Mouse (Mus musculus): ENCODE measurements at regions not wholly inside any gene's neighbourhood (a gene's known extent, or its start where the extent isn't known, plus 50 kb on each side); places are given as distances from the start of the nearest gene placed in this dataset.

DNA sequence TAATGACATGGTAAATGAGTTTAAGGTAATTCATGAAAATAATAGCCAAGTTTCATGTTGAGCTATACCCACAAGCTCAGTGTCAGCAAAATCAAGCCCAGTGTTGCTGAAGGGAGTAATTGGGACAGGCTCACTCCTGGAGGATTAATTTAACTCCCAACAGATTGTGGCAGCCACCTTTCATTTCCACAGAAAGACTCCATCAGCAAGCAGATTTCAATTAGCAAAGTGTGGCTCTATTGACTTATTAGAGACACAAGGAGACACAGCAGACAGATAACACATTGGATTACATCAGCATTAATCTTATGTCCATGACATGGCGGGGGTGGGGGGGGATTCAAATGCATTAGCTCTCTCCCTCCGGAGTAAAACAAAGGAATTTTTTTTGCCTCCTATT lies 534.6 kb downstream of the Gsdmc2 start:
- no peaks in the 10 kb centered on the region for H3K27me3 ChIP-seq (ENCODE audit: control insufficient read depth, insufficient read depth, low read length)
- H3K4me3 ChIP-seq (ENCODE audit: low read depth, low read length) = no peak overlapping the region
- TF ChIP-seq CTCF (IDR thresholded peaks at IDR 0.05; ENCODE audit: extremely low read depth, insufficient read length, insufficient replicate concordance, low read depth, low read length) = no peak
- no peak for TF ChIP-seq POLR2A (IDR thresholded peaks at IDR 0.05; ENCODE audit: low read depth, low read length)
- H3K4me1 ChIP-seq (ENCODE audit: control insufficient read depth, insufficient read depth, insufficient read length, low read length) = no peaks in the 10 kb centered on the region
- 77% methylated on average over 2 of the region's 2 CpGs for WGBS
- H3K27ac ChIP-seq (ENCODE audit: insufficient read depth, low read depth, low read length) = no peak overlapping the region
- no peaks in the 10 kb centered on the region for H3K36me3 ChIP-seq (ENCODE audit: control insufficient read depth, insufficient read depth, low read length)

DNA sequence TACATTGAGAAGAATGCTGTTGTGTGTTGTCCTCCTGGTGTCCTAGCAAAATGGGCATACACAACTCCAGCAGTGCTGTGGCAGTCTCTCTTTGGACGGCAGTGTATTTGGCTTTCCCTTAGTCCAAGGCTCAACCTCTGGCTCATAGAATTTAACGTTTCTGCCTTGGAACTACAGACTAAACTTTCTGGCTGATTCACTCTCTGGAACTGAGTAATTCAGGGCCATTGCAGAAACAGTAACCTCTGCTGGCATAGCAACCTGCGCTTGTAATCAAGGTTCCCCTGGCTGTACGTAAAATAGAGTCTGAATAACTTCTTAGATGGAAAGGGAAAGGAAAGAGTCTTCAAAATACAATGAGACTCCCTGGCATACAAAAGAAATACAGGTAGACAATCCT lies 545.7 kb downstream of the Gsdmc2 start:
- Histone ChIP-seq H3K27ac (ENCODE audit: insufficient read depth, low read depth, low read length) (no peak overlapping the region), H3K27me3 (ENCODE audit: control insufficient read depth, insufficient read depth, low read length) (no peaks in the 10 kb centered on the region), H3K36me3 (ENCODE audit: control insufficient read depth, insufficient read depth, low read length) (no peaks in the 10 kb centered on the region), H3K4me1 (ENCODE audit: control insufficient read depth, insufficient read depth, insufficient read length, low read length) (no peaks in the 10 kb centered on the region), H3K4me3 (ENCODE audit: low read depth, low read length) (no peak overlapping the region)
- 76% methylated on average over 4 of the region's 4 CpGs for WGBS
- TF ChIP-seq CTCF (IDR thresholded peaks at IDR 0.05; ENCODE audit: extremely low read depth, insufficient read length, insufficient replicate concordance, low read depth, low read length) (no peak), POLR2A (IDR thresholded peaks at IDR 0.05; ENCODE audit: low read depth, low read length) (no peak)

DNA sequence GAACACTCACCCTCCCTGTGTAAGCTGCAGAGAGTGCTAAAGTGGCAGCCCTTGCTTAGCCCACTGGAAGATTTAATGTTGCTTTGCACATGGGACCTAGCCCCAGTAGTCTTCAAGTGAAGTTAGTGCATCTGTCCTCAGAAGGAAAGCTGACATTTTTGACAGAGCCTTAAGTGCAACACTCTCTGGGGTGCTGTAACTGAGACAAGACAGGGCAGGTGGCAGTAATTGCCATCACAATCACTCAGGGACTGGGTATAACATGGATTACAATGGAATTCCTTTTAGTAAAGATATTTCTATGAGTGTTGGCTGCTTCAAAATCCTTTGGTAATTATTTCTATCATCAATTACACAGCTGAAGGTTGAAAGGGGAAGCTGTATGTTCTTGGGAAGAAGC lies 556.4 kb downstream of the Gsdmc2 start:
- Histone ChIP-seq H3K4me1 (ENCODE audit: control insufficient read depth, insufficient read depth, insufficient read length, low read length) (no peaks in the 10 kb centered on the region), H3K27ac (ENCODE audit: insufficient read depth, low read depth, low read length) (no peak overlapping the region), H3K27me3 (ENCODE audit: control insufficient read depth, insufficient read depth, low read length) (no peaks in the 10 kb centered on the region), H3K36me3 (ENCODE audit: control insufficient read depth, insufficient read depth, low read length) (no peaks in the 10 kb centered on the region), H3K4me3 (ENCODE audit: low read depth, low read length) (no peak overlapping the region)
- TF ChIP-seq CTCF (IDR thresholded peaks at IDR 0.05; ENCODE audit: extremely low read depth, insufficient read length, insufficient replicate concordance, low read depth, low read length) = no peak
- no peak for TF ChIP-seq POLR2A (IDR thresholded peaks at IDR 0.05; ENCODE audit: low read depth, low read length)

- H3K36me3 ChIP-seq (ENCODE audit: control insufficient read depth, insufficient read depth, low read length) = no peaks in the 10 kb centered on the region
- no peak overlapping the region for H3K4me3 ChIP-seq (ENCODE audit: low read depth, low read length)
- no peaks in the 10 kb centered on the region for H3K4me1 ChIP-seq (ENCODE audit: control insufficient read depth, insufficient read depth, insufficient read length, low read length)
- no peaks in the 10 kb centered on the region for H3K27me3 ChIP-seq (ENCODE audit: control insufficient read depth, insufficient read depth, low read length)
- TF ChIP-seq POLR2A (IDR thresholded peaks at IDR 0.05; ENCODE audit: low read depth, low read length) (no peak), CTCF (IDR thresholded peaks at IDR 0.05; ENCODE audit: extremely low read depth, insufficient read length, insufficient replicate concordance, low read depth, low read length) (no peak)
- WGBS = 63% methylated on average over 1 of the region's 1 CpGs
- H3K27ac ChIP-seq (ENCODE audit: insufficient read depth, low read depth, low read length) = no peak overlapping the region
Measured at GRCm38 (mm10) chr15:63286026-63286425, 559.0 kb downstream of the Gsdmc2 start.

DNA sequence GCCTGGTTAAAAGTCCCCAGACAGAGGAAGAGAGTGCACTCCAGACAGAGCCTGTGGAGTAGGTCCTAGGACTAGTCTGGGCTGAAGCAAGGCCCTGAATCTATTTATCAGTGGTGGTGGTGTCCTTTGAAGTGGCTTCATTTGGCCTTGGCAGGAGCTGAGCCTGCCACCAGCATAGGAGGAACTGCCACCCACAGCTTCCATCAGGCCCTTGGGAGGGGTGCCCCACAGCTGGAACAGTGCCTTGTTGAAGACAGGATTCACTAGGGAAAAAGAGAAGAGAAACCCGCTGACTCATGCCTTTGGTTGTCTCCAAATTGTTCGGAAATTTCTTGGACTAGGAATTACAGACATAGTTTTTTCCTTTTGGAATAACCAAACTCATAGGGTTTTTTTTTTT lies 574.6 kb downstream of the Gsdmc2 start:
- H3K36me3 ChIP-seq (ENCODE audit: control insufficient read depth, insufficient read depth, low read length) = no peaks in the 10 kb centered on the region
- WGBS = 81% methylated on average over 2 of the region's 2 CpGs
- no peak overlapping the region for H3K27ac ChIP-seq (ENCODE audit: insufficient read depth, low read depth, low read length)
- H3K27me3 ChIP-seq (ENCODE audit: control insufficient read depth, insufficient read depth, low read length) = no peaks in the 10 kb centered on the region
- H3K4me3 ChIP-seq (ENCODE audit: low read depth, low read length) = no peak overlapping the region
- H3K4me1 ChIP-seq (ENCODE audit: control insufficient read depth, insufficient read depth, insufficient read length, low read length) = no peaks in the 10 kb centered on the region
- TF ChIP-seq POLR2A (IDR thresholded peaks at IDR 0.05; ENCODE audit: low read depth, low read length) (no peak), CTCF (IDR thresholded peaks at IDR 0.05; ENCODE audit: extremely low read depth, insufficient read length, insufficient replicate concordance, low read depth, low read length) (no peak)

- H3K27ac ChIP-seq (ENCODE audit: insufficient read depth, low read depth, low read length) = no peak overlapping the region
- no peaks in the 10 kb centered on the region for H3K36me3 ChIP-seq (ENCODE audit: control insufficient read depth, insufficient read depth, low read length)
- H3K4me3 ChIP-seq (ENCODE audit: low read depth, low read length) = no peak overlapping the region
- no peaks in the 10 kb centered on the region for H3K27me3 ChIP-seq (ENCODE audit: control insufficient read depth, insufficient read depth, low read length)
- no peak for TF ChIP-seq CTCF (IDR thresholded peaks at IDR 0.05; ENCODE audit: extremely low read depth, insufficient read length, insufficient replicate concordance, low read depth, low read length)
- TF ChIP-seq POLR2A (IDR thresholded peaks at IDR 0.05; ENCODE audit: low read depth, low read length) = no peak
- 70% methylated on average over 1 of the region's 1 CpGs for WGBS
- H3K4me1 ChIP-seq (ENCODE audit: control insufficient read depth, insufficient read depth, insufficient read length, low read length) = no peaks in the 10 kb centered on the region
Measured at GRCm38 (mm10) chr15:63265845-63266244, 579.1 kb downstream of the Gsdmc2 start.

DNA sequence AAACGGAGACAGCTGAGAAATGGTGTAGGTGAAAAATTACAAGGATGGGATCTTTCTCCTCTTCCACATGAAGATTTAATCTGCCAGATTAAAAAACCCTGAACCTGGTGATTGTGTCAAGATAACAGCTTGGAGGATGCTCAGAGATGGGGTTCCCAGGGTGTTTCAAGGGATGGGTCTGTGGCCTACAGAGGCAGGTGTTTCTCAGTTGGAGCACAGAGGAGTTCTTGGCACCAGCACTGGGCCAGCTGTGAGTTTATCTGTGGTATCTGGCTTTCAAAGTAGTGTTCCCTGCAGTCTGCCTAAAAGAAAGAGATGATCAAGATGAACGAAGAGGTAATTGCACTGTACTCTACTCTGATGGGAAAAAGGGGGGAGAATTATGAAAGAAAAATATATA lies 589.2 kb downstream of the Gsdmc2 start:
- Histone ChIP-seq H3K4me3 (ENCODE audit: low read depth, low read length) (no peak overlapping the region), H3K36me3 (ENCODE audit: control insufficient read depth, insufficient read depth, low read length) (no peaks in the 10 kb centered on the region), H3K27ac (ENCODE audit: insufficient read depth, low read depth, low read length) (no peak overlapping the region), H3K27me3 (ENCODE audit: control insufficient read depth, insufficient read depth, low read length) (no peaks in the 10 kb centered on the region), H3K4me1 (ENCODE audit: control insufficient read depth, insufficient read depth, insufficient read length, low read length) (no peaks in the 10 kb centered on the region)
- 61% methylated on average over 2 of the region's 2 CpGs for WGBS
- TF ChIP-seq CTCF (IDR thresholded peaks at IDR 0.05; ENCODE audit: extremely low read depth, insufficient read length, insufficient replicate concordance, low read depth, low read length) (no peak), POLR2A (IDR thresholded peaks at IDR 0.05; ENCODE audit: low read depth, low read length) (no peak)

Data from small intestine, adult 2 months (tissue).